Mouse (Mus musculus) mouse trophoblast stem cell (cell line): ENCODE results near the gene Slbp.

ENCODE experiments used
- in situ Hi-C, 2 experiments: fragments of 300-500 bp; cut with MseI, MboI; formaldehyde crosslinking; loops; 2 replicates in 1 of 2; 3 replicates in 1 of 2; pipeline ENCODE4 v1.15.1; 2025

Gene Slbp

GRCm38 (mm10) chr5:33651921-33652782, at the start of gene Slbp:
Gene Slbp (minus strand): TSS chr5:33652574.
- in situ Hi-C loops, result no loop called here

DNA sequence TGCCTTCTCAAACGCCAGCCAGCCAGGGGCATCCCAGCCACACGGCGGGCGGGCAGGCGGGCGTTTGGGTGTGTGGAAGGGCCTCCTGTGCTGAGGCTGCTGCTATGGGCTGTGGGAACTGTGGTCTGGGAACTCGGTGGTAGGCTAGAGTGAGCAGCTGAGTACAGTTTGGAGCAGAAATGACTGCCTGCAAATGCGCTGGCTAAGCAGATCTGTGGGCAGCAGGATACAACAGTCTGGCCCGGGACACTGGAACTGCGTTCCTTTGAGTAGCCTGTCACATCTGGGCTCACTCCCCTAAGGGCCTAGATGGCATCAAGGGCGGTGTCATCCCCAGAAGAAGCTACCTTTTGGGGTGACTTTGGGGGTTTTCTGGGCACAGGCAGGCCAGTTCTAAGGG, 49.5 kb upstream of the Slbp start:
- in situ Hi-C loops, result no loop called here

- in situ Hi-C loops, result no loop called here
These were observed 47.6 kb upstream of the Slbp start for GRCm38 (mm10) chr5:33700010-33700409.

GRCm38 (mm10) chr5:33698669-33699068, 46.3 kb upstream of the Slbp start:
- in situ Hi-C loops, result no loop called here

DNA sequence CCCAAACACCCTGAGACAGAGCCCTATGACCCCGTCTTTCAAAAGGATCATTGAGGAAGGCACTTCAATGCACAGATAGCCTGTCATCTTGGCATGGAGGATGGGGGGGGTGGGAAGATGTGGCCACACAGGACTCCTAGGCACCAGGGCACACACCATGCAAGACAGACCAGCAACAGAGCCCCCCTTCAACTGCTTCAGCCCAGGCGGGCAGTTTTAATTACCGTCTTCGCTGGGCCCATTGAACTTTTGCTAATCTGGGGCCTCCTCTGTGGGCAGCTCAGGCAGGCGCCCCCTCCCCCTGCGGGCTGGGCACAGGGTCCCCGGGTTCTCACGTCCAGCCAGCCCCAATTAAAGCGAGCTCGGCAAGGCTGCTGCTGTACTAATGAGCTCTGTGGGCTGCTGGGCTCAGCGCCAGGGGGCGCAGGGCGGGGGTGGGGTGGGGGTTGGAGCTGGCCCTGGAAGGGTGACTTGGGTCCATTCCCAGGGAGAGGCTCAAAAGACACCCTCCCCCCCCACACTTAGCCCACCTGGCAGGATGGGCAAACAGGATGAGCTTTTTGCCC, 45.7 kb upstream of the Slbp start:
- in situ Hi-C loops, result no loop called here

- in situ Hi-C loops, result no loop called here
These were observed 45.2 kb upstream of the Slbp start for GRCm38 (mm10) chr5:33697534-33697933.

- in situ Hi-C loops, result no loop called here
These were observed 44.1 kb upstream of the Slbp start for GRCm38 (mm10) chr5:33696430-33696829.

DNA sequence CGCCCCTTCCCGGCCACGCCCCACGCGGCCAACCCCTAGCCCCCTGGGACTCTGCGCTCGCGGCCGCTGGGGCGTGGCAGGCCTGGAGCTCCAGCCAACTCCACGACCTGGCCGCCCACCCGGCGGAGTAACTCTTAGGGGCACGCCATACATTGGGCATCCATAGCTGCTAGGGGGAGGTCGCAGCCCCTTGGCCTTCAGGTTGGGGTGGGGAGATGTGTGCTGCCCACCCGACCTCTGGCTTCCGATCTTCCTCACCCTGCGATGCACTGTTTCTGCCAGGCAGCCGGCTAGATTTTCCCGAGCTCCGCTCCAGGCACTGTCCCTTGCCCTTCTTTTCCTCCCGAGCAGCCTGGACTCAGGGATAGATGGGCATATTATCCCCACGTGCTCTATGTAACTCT, 43.3 kb upstream of the Slbp start:
- in situ Hi-C loops, result no loop called here

DNA sequence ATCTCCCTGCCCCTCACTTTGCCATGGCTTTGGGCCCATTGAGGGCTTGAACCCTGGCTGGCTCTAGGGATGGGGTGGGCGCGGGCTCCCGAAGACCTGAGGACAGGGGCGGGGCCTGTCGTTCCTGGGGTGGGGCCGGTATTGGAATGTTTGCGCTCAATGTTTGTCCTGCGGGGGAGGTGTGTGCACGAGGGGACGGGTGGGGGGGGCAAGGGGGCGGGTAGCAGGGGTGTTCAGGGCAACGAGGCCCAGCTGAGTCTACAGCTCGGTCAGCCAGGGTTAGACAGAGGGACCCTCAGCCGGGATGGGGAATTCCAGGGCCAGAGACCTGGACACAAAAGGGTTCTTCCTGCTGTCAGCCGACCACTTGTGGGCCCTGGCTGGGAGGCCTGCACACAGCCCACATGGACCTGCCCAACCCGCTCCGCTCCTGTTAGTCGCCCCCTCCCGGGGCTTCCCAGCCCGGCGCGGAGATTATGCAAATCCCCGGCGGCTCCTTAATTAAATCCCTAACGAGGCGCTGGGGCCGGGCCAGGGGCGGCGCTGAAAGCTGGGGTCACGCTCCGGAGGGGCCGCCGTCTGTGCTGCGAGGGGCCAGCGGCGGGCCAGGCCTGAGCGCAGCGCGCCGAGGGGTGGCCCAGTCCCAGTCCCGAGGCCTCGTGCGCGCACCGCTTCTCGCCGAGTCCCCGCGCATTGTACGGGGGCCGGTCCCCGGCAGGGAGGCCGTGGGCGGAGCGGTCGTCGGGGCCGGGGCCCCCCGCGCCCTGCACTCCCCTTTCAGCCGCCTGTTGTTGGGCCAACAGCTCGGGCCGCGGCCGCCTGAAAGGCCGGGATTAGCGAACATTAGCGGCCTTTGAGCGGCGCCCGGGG, 42.7 kb upstream of the Slbp start:
- in situ Hi-C loops, result no loop called here

GRCm38 (mm10) chr5:33694461-33694847, 42.1 kb upstream of the Slbp start:
- in situ Hi-C loops, result no loop called here

DNA sequence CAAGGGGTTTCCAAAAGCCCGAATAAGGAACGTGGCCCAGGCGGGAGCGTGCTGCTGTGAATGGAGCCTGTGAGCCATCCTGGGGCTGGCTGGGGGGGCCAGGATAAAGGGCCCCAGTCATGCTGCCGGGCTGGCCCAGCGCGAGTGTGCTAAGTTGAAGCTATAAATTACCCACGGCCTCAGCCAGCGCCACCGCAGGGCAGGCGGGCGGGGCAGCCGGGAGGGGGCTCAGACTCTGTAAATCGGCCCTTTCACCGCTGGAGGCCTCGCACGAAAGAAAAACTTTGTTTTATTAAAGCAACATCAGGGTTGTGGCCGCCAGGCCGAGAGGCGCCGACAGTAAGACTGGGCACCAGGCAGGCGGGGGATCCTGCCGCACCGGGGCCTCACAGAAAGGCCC, 40.0 kb upstream of the Slbp start:
- in situ Hi-C loops, result no loop called here

DNA sequence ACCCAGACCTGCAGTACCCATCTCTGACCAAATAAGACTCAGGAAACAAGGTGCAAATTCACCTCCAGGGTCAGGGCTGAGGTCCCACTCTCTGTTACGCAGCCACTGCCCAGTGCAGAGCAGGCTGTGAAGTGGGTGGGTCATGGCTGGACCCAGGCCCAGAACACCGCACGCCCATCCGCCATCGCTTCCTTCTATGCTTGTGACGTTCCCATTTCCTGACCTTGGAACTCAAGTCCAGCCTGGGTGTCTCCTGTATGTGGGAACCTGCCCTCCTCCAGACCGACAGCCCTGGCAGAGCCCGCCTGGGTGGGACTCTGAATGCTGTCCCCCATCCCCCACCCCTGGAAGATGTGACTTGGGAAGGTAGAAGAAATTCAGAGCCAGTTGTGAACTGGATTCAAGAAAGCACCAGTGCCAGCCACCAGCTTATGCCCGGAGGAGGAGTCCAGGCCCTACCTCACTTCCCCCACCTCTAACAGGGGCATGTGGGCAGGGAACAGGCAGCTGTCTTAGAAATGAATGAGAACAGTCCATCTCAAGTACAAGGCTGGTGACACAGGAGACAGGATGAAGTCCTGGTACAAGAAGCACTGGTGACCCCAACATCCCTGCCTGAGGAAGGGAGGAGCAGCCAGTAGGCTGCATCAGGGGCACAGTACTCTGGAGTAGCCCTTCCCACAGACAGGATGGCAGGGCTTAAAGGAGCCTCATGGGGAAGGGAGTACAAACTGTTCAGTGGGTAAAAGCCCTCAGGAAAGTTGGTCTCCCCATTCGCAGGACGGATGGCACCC, 37.7 kb upstream of the Slbp start:
- in situ Hi-C loops, result loop anchor here in 1 of 2 experiments (5.0 kb wide), 1 partner anchor 32 kb away; the partner anchor contains the start of gene Fgfr3

DNA sequence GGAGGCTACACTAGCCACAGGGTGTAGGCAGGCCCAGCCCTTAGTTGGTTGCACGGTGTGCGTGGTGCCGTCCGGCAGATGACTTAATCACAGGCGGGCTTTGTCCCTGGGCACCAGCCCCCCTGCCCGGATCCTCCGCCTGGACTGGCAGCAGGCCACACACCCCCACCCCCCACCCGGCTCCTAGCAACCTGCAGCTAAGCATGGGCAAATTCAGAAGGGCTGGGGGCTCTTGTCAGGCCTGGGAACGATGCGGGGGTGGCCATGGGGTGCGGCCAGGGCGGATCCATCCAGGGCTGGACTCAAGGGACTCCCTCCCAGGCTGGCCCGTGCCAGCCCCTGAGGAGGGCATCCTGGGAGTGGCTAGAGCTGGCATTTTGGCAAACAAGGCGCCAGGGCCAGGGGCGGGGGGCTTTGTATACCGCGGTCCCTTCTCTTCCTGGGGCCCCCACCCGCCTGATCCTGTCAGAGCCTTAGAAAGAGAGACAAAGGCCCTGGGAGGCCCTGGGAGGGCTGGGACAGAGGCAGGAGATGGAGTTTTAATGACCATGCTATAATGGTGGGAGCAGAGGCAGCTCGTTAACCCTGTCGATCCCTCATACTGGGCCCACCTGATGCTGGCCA, 37.0 kb upstream of the Slbp start:
- in situ Hi-C loops, result loop anchor here in 1 of 2 experiments (5.0 kb wide), 1 partner anchor 33 kb away; the partner anchor contains the start of gene Fgfr3

- in situ Hi-C loops, result loop anchor here in 1 of 2 experiments (5.0 kb wide), 1 partner anchor 34 kb away; the partner anchor contains the start of gene Fgfr3
These were observed 36.2 kb upstream of the Slbp start for GRCm38 (mm10) chr5:33688278-33689220.

- in situ Hi-C loops, result loop anchor here in 1 of 2 experiments (5.0 kb wide), 1 partner anchor 35 kb away; the partner anchor contains the start of gene Fgfr3
These were observed 34.8 kb upstream of the Slbp start for GRCm38 (mm10) chr5:33687142-33687541.

GRCm38 (mm10) chr5:33684932-33685331, 32.6 kb upstream of the Slbp start:
- in situ Hi-C loops, result loop anchor here (5.0 kb wide), 2 partner anchors 37 to 42 kb away; partner anchors contain the start of gene Fgfr3 (in 1 of the 2)

DNA sequence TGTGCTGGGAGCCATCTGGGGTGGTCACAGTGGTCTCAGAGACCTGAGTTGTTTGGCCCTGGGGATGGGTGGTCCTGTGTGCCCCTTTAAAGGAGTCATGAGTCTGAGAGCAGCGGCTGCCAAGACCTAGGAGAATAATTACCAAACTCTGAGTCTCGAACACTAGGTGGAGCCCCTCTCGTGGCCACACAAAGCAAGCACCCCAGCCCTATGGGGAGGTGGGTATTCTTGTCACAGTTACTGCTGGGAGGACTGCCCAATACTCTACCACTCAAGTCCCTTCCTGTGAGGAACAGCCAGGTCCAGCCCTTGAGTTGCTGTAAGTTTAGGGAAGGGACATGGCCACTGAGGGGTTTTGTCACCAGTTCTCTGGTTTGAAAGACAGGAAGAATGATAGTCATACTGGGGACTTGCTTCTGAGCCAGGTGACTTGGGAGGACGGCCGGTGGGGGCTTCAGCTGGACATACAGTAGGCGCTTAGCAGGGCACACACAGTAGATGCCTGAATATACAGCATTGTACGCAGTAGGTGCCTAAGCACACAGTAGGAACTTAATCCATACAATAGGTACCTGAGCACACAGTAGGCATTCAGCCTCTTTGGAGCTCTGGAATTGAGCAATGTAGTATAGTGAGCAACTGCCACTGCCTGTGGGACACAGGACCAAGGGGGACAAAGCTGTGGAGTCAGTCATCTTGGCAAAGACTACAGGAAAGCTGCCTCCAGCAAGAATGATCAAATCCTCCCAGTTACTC, 31.7 kb upstream of the Slbp start:
- in situ Hi-C loops, result loop anchor here in 1 of 2 experiments (5.0 kb wide), 1 partner anchor 43 kb away; no protein-coding TSS in a partner anchor

GRCm38 (mm10) chr5:33682963-33683362, 30.6 kb upstream of the Slbp start:
- in situ Hi-C loops, result loop anchor here in 1 of 2 experiments (5.0 kb wide), 1 partner anchor 44 kb away; no protein-coding TSS in a partner anchor
